ENCODE assay signal across 13 mouse cellular contexts in the genomic region with DNA sequence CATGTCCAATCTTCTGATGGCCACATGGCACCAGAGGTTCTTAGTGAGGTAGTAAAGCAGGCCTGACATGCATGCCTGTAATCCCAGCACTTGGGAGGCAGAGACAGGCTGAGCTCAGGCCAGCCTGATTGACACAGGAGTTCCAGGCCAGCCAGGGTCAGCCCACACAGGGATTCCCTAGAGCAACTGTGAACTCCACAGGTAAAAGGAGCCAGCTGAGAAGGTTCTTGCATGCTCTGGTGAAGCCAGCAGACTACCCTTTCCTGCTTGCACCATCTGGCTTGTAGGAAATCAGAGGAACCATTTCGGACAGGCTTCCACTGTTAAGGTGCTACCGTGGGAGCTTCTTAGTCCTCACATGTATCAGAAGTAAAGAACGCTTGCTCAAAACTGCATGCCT.
"Had no signal": no experiment of that assay in that cellular context is flagged by ENCODE, and none has a peak within 500 bp of the region (broad histone marks: within the 10 kb centered on the region; RNA-seq: fewer than 3 reads in every experiment).

No protein-coding gene starts in this region.

- H3K4me2 ChIP-seq: kidney, embryonic 15.5 days; limb, embryonic 13.5 days; midbrain, embryonic 11.5 days; neural tube, embryonic 15.5 days had no signal

- H3K4me3 ChIP-seq: kidney, embryonic 15.5 days; limb, embryonic 13.5 days; neural tube, embryonic 15.5 days had no signal

- H3K27ac ChIP-seq: kidney, embryonic 15.5 days; limb, embryonic 13.5 days; neural tube, embryonic 15.5 days; stomach, postnatal 0 days had no signal

- H3K9ac ChIP-seq: kidney, embryonic 15.5 days; limb, embryonic 13.5 days; neural tube, embryonic 15.5 days had no signal

- H3K9me3 ChIP-seq: kidney, embryonic 15.5 days; limb, embryonic 13.5 days; neural tube, embryonic 15.5 days had no signal

- H3K36me3 ChIP-seq: kidney, embryonic 15.5 days; limb, embryonic 13.5 days; neural tube, embryonic 15.5 days had no signal

- ATAC-seq: intestine, embryonic 16.5 days; midbrain, embryonic 16.5 days had no signal

- DNase-seq: kidney, adult 2 months; kidney, postnatal 14 days; layer of hippocampus, adult 9-11 months; left cerebral cortex, postnatal 4 days; lung, adult 18-20 months; thymus, postnatal 4 days had no signal

- H3K27me3 ChIP-seq: limb, embryonic 13.5 days; neural tube, embryonic 15.5 days had no signal
